Mouse (Mus musculus) kidney, embryonic 15.5 days (tissue): ENCODE results near the gene Mgat4a. TPM values are rescaled to one million over a fixed set of nuclear protein-coding genes. Genes with fewer than 3 reads are reported as not detected.
A peak's percentile ranks its signal among the peaks of the same experiment; 100 is the strongest.

Experiments
- ATAC-seq: fragments of 200-750 bp; cut with Nextera tagmentation; replicated peaks from 2 replicates; pipeline ENCODE4 v1.8.0; 2017; ENCODE audit warnings: moderate TSS enrichment; ENCODE audit not compliant: low FRiP score
- H3K27ac ChIP-seq: fragments of 300-500 bp; sonication (generic); 2 replicates; pipeline ENCODE4 v1.5.1; 2015; ENCODE audit warnings: mild to moderate bottlenecking, inconsistent platforms
- H3K27me3 ChIP-seq: fragments of 300-500 bp; sonication (generic); 2 replicates; pipeline ENCODE4 v1.6.1; 2015; ENCODE audit warnings: inconsistent platforms
- H3K36me3 ChIP-seq: fragments of 300-500 bp; sonication (generic); 2 replicates; pipeline ENCODE4 v1.6.1; 2015; ENCODE audit warnings: inconsistent platforms
- H3K4me1 ChIP-seq: fragments of 300-500 bp; sonication (generic); 2 replicates; pipeline ENCODE4 v1.6.1; 2015; ENCODE audit warnings: inconsistent platforms
- H3K4me2 ChIP-seq: fragments of 300-500 bp; sonication (generic); 2 replicates; pipeline ENCODE4 v1.6.1; 2015; ENCODE audit warnings: moderate library complexity, mild to moderate bottlenecking, inconsistent platforms
- H3K4me3 ChIP-seq: fragments of 300-500 bp; sonication (generic); replicated peaks from 2 replicates; pipeline ENCODE4 v1.5.1; 2015; ENCODE audit warnings: mild to moderate bottlenecking, inconsistent platforms
- H3K9ac ChIP-seq: fragments of 300-500 bp; sonication (generic); 2 replicates; pipeline ENCODE4 v1.6.1; 2015; ENCODE audit warnings: mild to moderate bottlenecking, inconsistent platforms
- H3K9me3 ChIP-seq: fragments of 300-500 bp; sonication (generic); replicated peaks from 2 replicates; pipeline ENCODE4 v1.6.1; 2016; ENCODE audit warnings: inconsistent platforms
- WGBS: fragments of 180-500 bp; shearing (Covaris S2); methylation state at CpG from one replicate; pipeline ENCODE4 v1.1.7; 2015; ENCODE audit warnings: mixed read lengths; 5-methylcytosine and 5-hydroxymethylcytosine counted together
- polyA plus RNA-seq: library from polyadenylated mRNA; unstranded; fragments of >200 nt; fragmentation: Nextera tagmentation; extraction: Ambion mirVana; gene quantifications from 2 replicates; pipeline ENCODE4 v1.2.1, GENCODE M21; 2015

The Mgat4a gene
- polyA plus RNA-seq, 1 experiment from 2014 or later = 5.9 TPM

GRCm38 (mm10) chr1:37401687-37402086, 139.1 kb downstream of the Mgat4a start:
- ATAC-seq = no peak
- WGBS = 57% methylated on average over 4 of the region's 4 CpGs

DNA sequence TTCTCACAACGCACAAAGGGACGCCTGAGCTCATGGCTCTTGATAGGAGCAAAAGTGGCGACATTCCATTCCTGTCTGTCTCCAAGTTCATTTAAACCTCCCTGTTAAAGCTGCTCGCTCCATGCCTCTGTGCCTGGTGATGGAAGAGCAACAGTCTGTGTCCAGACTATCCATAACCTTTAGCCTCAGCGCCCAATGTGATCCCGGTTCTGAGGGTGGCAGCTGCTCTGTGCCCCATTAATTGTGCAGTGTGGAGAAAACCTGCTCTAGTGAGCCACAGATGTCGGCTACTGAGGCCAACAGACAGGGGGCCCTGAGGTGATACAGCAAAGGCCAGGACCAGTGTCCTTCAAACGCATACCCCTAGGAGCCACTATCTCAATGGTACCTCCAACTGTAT, 141.1 kb downstream of the Mgat4a start:
- peaks cover 8% of the 10 kb centered on the region; the same call in 1 of the 2 replicates for H3K36me3 ChIP-seq
- H3K27me3 ChIP-seq = no peaks in the 10 kb centered on the region
- 50% methylated on average over 8 of the region's 8 CpGs for WGBS
- 0 out of 2 replicates have a peak overlapping the region, but pooled peaks have one; percentile 2 for H3K4me2 ChIP-seq
- H3K9ac ChIP-seq = no peak overlapping the region
- no peak overlapping the region for H3K27ac ChIP-seq
- ATAC-seq = peak; percentile 63
- no peak overlapping the region for H3K4me3 ChIP-seq
- no peaks in the 10 kb centered on the region for H3K9me3 ChIP-seq
- H3K4me1 ChIP-seq = peaks cover 24% of the 10 kb centered on the region

More at GRCm38 (mm10) chr1:37401687-37402086, 139.1 kb downstream of the Mgat4a start:
- H3K27ac ChIP-seq = no peak overlapping the region
- H3K4me3 ChIP-seq = no peak overlapping the region
- peaks cover 23% of the 10 kb centered on the region for H3K4me1 ChIP-seq
- H3K4me2 ChIP-seq = no peak overlapping the region
- peaks cover 3% of the 10 kb centered on the region; the same call in 1 of the 2 replicates for H3K36me3 ChIP-seq
- H3K27me3 ChIP-seq = no peaks in the 10 kb centered on the region
- no peak overlapping the region for H3K9ac ChIP-seq
- H3K9me3 ChIP-seq = no peaks in the 10 kb centered on the region

DNA sequence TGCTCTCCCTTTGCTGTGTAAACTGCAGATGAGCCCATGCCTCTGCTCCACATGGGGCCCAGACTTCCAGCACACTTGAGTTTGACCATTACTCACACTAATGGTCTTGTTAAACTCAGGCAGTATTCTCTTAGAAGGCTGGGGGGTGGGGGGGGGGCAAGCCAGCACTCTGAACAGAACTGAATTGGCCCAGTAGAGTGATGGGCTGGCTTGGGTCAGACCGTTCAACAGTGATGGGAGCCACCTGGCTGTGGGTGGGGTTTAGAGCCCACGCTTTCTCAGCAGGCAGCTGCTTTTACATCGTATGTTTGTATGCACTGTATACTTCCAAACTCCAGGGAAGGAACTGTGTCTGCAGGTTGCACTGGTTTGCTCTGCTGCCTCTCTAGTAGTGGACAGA, 141.9 kb downstream of the Mgat4a start:
- WGBS = 16% methylated on average over 3 of the region's 3 CpGs
- no peak overlapping the region for H3K4me3 ChIP-seq
- H3K27me3 ChIP-seq = no peaks in the 10 kb centered on the region
- H3K36me3 ChIP-seq = peaks cover 11% of the 10 kb centered on the region; the same call in 1 of the 2 replicates
- H3K27ac ChIP-seq = no peak overlapping the region
- H3K4me1 ChIP-seq = peaks cover 24% of the 10 kb centered on the region
- 0 out of 2 replicates have a peak overlapping the region, but pooled peaks have one; percentile 2 for H3K4me2 ChIP-seq
- no peaks in the 10 kb centered on the region for H3K9me3 ChIP-seq
- ATAC-seq = peak; percentile 77
- no peak overlapping the region for H3K9ac ChIP-seq

- ATAC-seq = no peak
- Histone ChIP-seq H3K4me1 (peaks cover 24% of the 10 kb centered on the region), H3K4me2 (no peak overlapping the region), H3K4me3 (no peak overlapping the region), H3K27me3 (no peaks in the 10 kb centered on the region), H3K9me3 (no peaks in the 10 kb centered on the region), H3K27ac (no peak overlapping the region), H3K36me3 (peaks cover 11% of the 10 kb centered on the region; the same call in 1 of the 2 replicates), H3K9ac (no peak overlapping the region)
- 61% methylated on average over 1 of the region's 1 CpGs for WGBS
These were observed 144.3 kb downstream of the Mgat4a start for GRCm38 (mm10) chr1:37396481-37396880.

GRCm38 (mm10) chr1:37393174-37393573, 147.6 kb downstream of the Mgat4a start:
- Histone ChIP-seq H3K4me2 (no peak overlapping the region), H3K4me3 (no peak overlapping the region), H3K4me1 (0 out of 2 replicates have a peak, but pooled peaks cover 9% of the 10 kb centered on the region), H3K27ac (no peak overlapping the region), H3K9ac (no peak overlapping the region), H3K9me3 (no peaks in the 10 kb centered on the region), H3K36me3 (peaks cover 8% of the 10 kb centered on the region; the same call in 1 of the 2 replicates), H3K27me3 (no peaks in the 10 kb centered on the region)
- WGBS = 79% methylated on average over 5 of the region's 5 CpGs
- no peak for ATAC-seq

Other genes with a start within 250 kb of the Mgat4a start
- 18.7 and 20.5 TPM in 2 replicates for gene Inpp4a, start 241.2 kb downstream of the Mgat4a start, polyA plus RNA-seq
- 48.8 and 48.9 TPM in 2 replicates for gene Coa5, start 110.9 kb downstream of the Mgat4a start, polyA plus RNA-seq
- gene Unc50, start 110.9 kb downstream of the Mgat4a start, polyA plus RNA-seq = 128 and 140 TPM in 2 replicates
- 2.2 and 2.3 TPM in 2 replicates for gene 2010300C02Rik, start 179.1 kb upstream of the Mgat4a start, polyA plus RNA-seq